Mouse (Mus musculus) megakaryocyte, embryonic 14.5 days (primary cell): ENCODE measurements around the gene Klf1.

Source experiments
- FLI1 ChIP-seq: IDR thresholded peaks from 2 replicates; pipeline ENCODE4 v1.6.1; 2012; ENCODE audit warnings: low read length, inconsistent platforms, mixed read lengths
- GATA1 ChIP-seq: IDR thresholded peaks from 3 replicates; pipeline ENCODE4 v1.6.1; 2012; ENCODE audit warnings: mixed read lengths, low read length, inconsistent platforms, borderline replicate concordance

DNA sequence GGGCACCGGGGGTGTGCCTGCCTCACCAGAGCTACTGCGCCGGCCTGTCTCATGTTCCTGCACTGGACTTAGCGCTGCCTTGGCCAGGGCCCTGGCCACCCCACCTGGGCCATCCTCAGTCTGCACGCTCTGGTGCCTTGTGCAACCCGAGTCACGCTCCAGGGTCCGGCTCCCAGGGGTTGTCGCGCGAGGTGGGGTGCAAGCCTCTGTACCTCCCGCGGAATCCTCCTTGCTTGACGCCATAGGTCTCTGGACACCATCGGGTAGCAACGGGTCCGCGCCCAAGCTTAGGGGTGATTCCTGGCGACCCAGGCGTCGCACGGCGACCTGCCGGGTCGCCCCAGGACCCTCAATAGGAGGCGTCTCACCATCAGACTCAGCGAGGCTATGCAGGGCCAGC is 10.7 kb downstream of the Klf1 start:
- no peak for TF ChIP-seq GATA1
- no peak for TF ChIP-seq FLI1
